Mouse (Mus musculus) right cerebral cortex, postnatal 10 days (tissue): ENCODE results near the gene Prkd2.
A peak's percentile ranks its signal among the peaks of the same experiment; 100 is the strongest.

Source experiments
- DNase-seq, 2 experiments: peaks; one replicate each; pipeline ENCODE4 v3.0.0; 2021; ENCODE audit warnings: low spot score in 2 of 2

Gene Prkd2

DNA sequence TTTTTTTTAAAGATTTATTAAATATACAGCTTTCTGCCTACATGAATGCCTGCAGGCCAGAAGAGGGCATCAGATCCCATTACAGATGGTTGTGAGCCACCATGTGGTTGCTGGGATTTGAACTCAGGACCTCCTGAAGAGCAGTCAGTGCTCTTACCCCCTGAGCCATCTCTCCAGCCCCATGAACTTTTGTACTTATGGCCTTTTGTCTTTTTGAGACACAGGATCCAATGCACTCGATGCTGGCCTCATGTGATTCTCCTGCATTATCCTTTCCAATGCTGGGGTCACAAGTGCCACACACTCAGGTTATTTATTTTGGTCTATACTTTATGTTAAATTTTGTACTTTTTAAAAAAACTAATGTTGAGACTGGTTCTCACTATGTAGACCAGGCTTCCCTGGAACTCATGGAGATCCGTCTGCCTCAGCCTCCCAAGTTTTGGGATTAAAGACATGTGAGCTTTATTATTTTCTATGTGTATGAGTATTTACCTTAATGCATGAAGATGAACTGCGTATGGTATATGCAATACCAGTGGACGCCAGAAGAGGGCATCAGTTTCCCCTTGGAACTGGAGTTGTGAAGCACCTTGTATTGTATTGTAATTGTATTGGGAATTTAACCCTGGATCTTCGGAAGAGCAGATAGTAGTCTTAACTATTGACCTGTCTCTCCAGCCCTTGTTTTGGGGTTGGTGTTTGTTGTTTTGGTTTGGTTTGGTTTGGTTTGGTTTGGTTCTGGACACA, 17.4 kb downstream of the Prkd2 start:
- peak in 1 of 2 experiments; percentile 64 for DNase-seq

DNA sequence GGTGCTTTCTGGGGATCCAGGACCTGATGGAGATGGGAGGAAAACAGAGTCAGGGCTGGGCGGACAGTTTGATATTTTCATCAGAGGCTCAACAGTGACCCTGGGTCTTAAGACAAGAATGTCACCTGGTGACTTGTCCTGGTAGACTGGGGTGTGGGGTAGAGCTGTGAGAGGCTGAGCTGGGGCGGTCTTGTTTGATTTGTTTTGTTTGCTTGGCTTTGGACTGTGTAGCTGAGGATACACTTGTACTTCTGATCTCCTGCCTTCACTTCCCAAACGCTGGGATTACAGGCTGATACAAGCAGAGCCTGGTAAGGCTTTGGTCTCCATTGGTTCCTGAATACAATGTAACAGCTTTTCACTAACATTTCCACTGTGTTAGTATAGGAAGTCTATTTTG, 24.8 kb downstream of the Prkd2 start:
- no peak for DNase-seq

DNA sequence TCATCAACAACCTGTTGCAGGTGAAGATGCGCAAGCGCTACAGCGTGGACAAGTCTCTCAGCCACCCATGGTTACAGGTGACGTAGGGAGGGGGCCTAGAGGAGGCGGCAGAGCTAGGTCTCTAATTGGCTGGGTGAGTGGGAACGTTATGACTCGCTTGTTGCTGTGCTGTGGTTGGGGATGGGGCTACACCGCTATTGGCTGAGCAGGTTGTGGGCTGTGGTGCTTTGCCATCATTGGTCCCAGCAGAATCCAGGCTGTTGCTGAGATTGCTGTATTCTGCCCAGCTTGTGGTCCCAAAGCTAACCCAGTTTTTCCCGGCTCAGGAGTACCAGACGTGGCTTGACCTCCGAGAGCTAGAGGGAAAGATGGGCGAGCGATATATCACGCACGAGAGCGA, 26.8 kb downstream of the Prkd2 start:
- peak; percentile 96 to 98 for DNase-seq

DNA sequence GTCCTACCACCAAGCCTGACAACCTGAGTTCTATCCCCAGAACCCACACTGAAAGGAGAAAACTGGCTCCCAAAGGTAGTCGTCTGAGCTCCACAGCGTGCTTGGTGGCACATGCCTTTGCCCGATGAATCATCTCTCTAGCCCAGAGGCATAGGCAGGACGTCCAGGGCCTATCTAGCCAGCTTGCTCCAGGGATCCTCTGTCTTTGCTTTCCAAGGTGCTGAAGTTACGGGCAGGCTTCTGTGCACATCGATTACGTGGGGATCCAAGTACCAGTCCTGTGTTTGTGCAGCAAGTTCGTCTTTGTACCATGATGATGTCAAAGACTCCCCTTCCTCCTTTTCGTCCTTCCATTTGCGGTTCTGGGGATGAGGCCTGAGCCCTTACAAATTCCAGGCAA, 28.9 kb downstream of the Prkd2 start:
- DNase-seq = no peak

DNA sequence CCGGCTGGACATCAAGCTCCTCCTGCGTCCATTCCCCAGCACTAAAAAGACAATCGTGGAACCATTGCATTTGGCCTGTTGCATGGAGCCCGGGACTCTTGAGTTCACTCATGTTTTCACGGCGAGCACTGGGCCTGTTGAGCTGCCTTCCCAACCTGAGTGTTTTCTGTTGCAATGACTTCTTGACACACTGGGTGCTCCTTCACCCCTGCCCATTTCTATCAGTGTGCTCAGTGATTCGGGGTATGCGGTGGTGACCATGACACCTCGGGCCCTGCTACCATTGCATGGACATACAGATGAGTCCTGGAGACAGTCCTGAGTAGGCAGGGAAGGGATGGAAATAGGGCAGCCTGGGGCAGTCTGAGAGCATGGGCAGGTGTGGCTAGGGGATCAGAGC, 29.8 kb downstream of the Prkd2 start:
- no peak for DNase-seq

DNA sequence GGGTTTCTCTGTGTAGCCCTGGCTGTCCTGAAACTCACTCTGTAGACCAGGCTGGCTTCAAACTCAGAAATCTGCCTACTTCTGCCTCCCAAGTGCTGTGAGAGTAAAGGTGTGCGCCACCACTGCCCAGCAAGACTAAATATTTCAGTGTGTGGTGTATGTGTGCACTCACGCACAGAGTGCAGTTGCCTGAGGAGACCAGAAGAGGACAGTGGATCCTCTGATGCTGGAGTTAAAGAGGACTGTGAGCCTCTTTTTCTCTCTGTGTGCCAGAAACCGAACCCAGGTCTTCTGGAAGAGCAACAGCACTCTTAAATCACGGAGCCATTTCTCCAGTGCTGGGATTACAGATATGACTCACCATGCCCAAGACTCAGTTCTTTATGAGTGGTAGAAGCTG, 30.7 kb downstream of the Prkd2 start:
- no peak for DNase-seq

DNA sequence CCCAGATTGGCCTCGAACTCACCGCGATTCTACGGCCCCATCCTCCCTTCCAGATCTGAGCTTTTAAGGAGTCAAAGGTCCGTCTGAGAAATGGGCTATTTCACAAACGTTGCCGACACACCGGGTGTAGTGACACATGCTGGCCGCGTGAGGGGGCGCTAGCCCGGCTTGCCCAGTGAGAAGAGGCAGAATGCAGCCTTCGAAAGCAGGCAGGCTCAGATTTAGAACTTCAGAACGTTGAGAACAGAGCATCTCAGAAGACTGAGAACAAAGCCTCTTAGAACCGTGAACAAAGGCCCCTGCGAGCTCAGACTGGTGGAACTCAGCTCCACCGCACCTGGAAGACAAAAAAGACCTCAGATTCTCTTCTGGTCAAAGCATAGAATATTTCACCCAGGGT, 31.5 kb downstream of the Prkd2 start:
- DNase-seq = peak; percentile 83 to 86

DNA sequence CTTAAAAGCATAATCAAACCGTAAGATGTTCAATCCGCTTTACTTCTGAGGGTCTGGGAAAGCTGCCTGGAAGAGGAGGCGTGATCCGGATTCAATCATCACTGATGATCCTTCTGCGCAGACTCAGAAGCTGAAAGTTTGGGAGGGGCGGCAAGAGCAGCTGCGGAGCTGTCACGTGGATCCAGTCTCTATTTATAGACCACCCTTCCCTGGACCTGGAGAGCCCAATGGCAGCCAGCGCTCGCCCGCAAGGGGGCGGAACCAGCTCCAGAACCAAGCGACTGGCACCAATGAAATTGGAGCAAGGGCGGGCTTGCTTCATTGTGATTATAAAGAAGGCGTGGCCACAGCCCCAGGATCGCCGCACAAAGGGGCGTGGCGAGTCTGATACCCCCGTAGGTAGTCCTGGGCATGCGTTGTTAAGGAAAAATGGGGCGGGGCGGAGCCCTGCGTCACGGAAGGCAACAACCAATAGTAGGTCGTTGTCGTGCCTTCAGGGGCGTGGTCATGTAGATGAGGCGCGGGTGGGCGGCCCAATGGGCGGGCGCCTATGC, 32.1 kb downstream of the Prkd2 start:
- DNase-seq = peak; percentile 100

DNA sequence AGATGAGACGGTGACA, 32.4 kb downstream of the Prkd2 start, which contains the start of gene Dact3:
Gene Dact3 (plus strand): TSS at position 8 of the 16 bp plus-strand sequence.
- DNase-seq = no peak

DNA sequence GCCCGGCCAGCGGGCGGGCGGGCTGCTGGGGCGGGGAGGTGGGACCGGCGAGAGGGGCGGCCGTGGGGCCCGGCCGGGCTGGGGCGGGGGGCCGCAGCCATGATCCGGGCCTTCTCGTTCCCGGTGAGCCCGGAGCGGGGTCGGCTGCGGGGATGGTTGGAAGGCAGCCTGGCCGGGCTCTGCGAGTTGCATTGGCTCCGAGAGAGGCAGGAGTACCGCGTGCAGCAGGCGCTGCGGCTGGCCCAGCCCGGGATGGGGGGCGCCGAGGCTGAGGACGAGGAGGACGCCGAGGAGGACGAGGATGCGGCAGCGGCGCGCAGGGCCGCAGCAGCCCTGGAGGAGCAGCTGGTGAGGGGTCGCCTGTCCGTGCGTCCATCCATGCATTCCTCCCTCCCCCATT, 32.6 kb downstream of the Prkd2 start:
- no peak for DNase-seq

DNA sequence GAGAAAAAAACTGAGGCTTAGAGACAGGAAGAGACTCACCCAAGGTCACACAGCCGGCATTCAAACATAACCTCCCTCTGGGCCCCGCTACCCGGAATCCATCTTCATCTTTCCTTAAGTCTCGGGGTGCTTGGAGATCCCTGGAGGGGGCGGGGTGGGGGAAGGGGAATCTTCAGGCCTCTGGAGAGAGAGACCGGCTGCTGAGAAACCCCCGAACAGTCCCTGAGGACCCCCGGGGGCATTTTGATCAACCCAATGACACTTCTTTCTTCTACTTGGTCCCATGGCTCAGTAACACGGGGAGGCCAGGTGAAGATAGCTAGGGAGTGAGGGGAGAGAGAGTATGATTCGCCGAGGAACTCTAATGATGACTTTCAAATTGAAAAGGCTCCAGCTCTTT, 33.3 kb downstream of the Prkd2 start:
- DNase-seq = no peak

DNA sequence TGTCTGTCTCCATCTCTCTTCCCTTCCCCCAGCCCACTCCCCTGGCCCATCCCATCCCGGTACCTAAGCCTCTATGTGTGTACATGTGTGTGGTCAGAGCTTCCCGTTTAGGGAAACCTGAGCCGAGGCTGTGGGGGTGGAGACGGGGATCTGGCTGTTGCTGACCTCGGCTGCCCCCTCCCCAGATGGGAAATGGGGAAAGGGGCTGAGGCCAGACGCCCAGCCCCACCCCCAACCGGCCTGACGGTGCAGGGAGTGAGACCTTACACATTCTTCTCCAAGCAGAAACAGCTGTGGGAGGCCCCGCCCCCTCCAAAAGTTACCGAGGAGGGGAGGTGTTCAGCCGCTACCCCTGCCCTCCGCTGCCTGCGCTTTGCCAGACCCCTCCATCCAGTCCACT, 33.9 kb downstream of the Prkd2 start:
- peak; percentile 61 to 62 for DNase-seq

DNA sequence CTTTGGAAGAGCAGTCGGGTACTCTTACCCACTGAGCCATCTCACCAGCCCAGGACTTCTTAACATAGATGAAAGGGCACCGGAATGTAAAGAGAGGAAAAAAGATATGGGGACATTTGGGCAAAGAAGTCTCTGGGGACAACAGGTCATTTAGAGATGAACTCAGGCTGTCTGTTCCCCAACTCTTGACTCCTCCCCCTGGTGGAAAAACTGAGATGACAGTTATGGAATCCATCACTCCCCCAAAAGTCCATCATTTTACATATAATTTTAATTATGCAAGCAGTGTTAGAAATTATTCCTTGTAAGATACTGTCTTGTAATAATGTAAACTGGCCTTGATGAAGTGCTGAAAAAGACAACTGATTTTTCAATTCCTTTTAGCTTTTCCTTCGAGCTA, 35.0 kb downstream of the Prkd2 start:
- peak in 1 of 2 experiments; percentile 19 for DNase-seq

DNA sequence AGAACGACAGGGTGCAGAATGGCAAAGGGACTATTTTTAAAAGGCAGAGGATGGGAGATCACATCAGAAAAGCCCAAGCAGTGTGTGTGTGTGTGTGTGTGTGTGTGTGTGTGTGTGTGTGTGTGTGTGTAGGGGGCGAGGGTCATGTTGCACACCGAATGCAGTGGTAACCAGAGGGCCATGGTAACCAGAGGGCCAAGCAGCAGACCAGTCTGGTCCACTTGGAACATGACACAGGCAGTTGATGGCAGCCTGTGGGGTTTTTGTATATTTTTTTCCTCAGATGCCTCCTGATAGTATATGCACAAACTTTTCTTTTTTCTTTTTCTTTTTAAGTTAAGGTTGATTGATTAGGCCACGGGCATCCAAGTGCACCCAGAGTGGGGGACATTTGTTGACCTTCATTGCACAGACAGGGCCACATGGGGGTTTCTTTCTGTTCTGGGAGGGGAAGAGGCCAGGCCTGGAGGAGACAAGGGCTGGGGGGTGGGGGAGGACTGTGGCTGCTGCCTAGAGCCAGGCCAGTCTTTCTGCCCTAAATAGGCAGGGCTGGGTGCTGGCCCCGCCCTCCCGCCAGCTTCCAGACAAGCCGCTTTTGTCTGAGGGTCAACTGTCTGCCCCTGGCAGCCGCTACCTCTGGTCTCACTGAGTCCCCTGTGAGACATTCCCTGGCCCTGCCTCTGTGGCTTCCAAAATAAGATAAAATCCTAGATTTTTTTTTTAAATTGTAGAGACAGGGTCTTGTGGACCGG, 37.3 kb downstream of the Prkd2 start:
- DNase-seq = no peak

DNA sequence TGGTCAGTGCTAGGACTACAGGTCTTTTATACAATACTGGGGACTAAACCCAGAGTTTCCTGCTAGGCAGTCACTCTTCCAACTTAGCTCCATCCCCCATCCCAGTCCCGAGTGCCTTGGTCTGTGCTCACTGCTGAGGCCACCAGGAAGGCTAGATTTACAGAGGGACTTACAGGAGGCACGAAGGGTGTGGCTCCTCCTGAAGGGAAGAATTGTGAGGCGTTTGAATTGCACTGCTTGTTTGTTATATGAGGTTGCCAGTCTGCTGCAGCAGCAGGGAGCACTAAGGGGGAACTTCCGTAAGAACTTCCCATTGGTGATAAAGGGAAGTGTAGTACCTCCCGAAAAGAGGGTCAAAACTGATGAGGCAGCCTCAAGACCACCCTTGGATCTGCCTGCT, 37.9 kb downstream of the Prkd2 start:
- DNase-seq = no peak

DNA sequence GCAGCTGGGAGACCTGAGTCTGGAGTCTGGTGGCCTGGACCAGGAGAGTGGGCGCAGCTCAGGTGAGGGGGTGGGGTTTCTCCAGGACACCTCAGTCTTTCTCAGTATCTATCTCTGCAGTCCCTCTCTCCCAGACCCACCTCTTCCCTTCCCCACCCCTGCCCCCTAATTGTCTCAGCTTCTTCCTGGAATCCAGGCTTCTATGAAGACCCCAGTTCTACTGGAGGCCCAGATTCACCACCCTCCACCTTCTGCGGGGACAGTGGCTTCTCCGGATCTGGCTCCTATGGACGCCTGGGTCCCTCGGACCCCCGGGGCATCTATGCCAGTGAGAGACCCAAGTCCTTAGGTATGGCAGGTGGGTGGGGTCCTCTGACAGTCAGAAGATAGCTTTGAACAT, 40.5 kb downstream of the Prkd2 start:
- no peak for DNase-seq

DNA sequence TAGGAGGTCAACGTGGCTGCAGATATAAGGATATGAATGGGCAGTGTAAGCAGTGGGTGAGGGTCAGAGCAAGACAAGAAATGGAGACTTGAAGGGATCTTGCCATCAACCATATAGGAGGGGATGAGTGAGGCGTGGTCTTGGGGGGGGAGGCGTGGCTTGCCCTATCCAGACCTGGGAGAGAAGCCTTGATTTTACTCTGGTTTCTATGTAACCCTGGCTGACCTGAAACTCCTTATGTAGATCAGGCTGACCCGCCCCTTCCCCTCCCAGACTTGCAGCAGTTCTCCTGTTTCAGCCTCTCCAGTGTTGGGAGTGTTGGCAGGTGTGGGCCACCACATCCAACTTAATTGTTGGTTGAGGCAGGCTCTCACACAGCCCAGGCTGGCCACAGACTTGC, 41.6 kb downstream of the Prkd2 start:
- no peak for DNase-seq

DNA sequence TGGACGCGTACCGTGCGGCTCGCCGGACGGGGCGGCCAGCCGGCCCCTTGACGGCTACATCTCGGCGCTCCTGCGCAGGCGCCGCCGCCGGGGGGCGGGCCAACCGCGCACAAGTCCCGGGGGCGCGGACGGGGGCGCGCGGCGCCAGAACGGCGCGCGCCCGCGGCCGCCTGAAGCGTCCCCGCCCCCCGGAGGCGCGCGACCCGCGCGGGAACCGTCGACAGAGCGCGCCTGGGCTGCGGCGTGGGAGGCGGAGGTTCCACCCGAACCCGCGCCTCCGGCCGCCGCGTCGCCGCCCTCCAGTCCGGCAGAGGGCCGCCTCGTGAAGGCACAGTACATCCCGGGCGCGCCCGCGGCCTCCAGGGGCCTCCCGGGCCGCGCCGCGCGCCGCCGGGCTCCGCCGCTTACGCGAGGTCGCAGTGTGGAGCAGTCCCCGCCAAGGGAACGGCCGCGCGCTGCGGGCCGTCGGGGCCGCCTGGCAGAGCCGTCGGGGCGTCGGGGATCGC, 42.6 kb downstream of the Prkd2 start:
- DNase-seq = no peak

DNA sequence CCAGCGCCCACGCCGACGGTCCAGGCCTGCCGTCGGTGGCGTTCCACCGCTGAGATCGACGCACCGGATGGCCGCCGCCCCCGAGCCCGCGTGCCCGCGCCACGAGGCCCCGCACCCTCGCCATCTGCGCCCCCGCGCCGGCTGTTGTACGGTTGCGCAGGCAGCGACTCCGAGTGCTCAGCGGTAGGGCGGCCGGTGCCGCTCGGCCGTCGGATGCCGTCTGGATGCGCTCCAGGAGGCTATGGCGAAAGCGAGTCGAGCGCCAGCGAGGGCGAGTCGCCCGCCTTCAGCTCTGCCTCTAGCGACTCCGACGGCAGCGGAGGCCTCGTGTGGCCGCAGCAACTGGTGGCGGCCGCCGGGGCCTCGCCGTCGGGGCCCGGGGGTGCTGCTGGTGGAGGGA, 43.2 kb downstream of the Prkd2 start:
- no peak for DNase-seq

DNA sequence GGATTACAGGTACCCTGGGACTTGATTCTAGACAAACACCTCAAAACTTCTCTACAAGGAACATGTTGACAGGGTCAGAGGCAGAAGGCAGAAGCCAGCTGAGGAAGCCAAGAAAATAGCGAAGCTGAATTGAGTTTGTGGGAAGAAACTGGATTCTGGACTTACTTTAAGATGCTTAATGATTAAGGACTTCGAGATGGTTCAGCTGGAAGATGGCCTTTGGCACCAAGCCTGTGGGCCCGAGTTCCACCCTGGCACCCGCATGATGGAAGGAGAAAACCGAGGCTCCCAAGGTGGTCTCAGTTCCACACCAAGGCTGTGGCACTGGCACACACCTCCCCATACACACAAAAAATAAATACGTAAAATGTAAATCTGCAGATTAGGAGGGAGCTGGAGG, 47.8 kb downstream of the Prkd2 start:
- DNase-seq = no peak

DNA sequence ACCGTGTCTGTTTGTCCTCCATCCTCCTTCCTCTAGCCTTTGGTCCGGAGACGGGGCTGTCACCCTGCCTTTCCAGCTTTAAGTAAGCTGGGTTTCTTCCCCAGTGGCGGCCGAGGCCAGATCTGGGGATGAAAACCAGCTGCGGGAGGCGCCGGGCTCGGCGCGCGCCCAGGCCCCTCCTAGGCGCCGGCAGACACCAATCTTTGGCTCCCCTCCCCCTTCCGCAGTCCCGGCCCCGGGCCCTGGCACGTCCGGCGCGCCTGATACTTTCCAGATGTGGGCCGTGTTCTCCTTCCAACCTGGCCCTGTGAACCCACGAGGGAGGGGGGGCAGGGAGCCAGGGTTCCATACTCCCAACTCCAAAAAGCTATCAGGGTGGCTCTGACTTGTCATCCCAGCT, 48.2 kb downstream of the Prkd2 start:
- no peak for DNase-seq

DNA sequence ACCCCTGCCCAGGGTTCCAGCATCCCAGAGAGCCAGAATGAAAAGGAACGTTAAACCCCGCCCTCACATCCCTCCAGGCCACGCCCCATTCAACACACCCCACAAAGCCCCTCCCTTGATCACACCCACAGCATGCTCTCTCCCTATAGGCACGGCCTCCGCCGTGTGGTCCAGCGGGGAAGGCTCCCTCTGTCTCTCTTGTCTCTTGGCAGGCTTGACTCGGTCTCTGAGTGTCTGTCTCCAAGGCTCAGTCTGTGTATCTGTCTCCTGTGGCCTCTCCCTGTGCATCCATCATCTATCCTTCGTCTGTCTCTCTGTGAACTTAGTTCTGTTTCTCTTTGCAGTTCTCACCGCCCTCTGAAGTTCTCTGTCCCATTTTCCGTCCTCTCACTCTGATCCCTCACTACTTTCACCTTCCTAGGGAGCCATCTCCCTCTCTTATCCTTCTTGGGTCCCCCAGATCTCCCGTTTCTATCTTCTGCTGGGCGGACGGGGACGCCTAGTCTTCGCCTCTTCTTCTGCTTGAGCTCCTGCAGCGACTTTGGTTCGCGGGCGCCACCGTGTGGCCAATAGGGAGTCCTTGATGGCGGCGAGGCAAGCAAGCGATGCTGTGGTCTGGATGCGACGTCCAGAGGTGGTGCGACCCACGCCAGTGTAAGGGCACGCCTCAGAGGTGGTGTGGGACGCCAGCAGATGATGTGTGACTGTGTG, 49.1 kb downstream of the Prkd2 start, which contains the start of gene Gng8:
Gene Gng8 (plus strand): TSS at position 146 of the 711 bp plus-strand sequence.
- DNase-seq = peak; percentile 87 to 92

DNA sequence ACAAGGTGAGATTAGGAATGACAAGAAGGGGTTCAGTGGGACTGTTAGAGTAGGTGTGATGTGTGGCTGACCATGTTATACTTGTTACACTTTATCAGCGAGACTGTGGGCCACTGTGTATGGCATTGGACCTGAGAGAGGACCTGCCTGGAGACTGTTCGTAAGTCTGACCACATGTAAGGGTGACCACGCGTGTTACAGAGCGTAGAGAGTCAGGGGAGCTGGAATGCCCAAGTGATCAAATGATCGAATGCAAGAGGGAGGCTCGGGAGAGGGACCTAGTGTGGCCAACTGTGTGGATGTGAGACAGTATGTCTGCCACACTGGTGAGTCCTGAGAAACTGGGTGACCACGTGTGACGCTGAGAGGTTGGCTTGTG, 49.6 kb downstream of the Prkd2 start:
- no peak for DNase-seq
